Mouse (Mus musculus) heart, adult 2 months (tissue): Measurements from ENCODE around the gene Mcts2. TPM values are rescaled to one million over a fixed set of nuclear protein-coding genes. Genes with fewer than 3 reads are reported as not detected.

Experiments
- DNase-seq, 2 experiments: peaks; one replicate each; pipeline ENCODE4 v3.0.0; 2021
- H3K27ac ChIP-seq: fragments of 200-600 bp; 2 replicates; pipeline ENCODE4 v1.8.1; 2022
- H3K27me3 ChIP-seq: fragments of 200-500 bp; 2 replicates; pipeline ENCODE4 v1.6.1; 2012; ENCODE audit warnings: mild to moderate bottlenecking, low read length, inconsistent platforms, mixed read lengths; ENCODE audit not compliant: control insufficient read depth, insufficient read depth
- H3K36me3 ChIP-seq: fragments of 200-500 bp; 2 replicates; pipeline ENCODE4 v1.6.1; 2012; ENCODE audit warnings: low read length, inconsistent platforms; ENCODE audit not compliant: control insufficient read depth, insufficient read depth
- H3K4me1 ChIP-seq: fragments of 200-500 bp; 2 replicates; pipeline ENCODE4 v1.6.1; 2011; ENCODE audit warnings: low read length; ENCODE audit not compliant: control insufficient read depth, insufficient read depth
- H3K4me3 ChIP-seq: fragments of 200-600 bp; 2 replicates; pipeline ENCODE4 v1.8.1; 2022
- H3K79me2 ChIP-seq: fragments of 200-500 bp; replicated peaks from 2 replicates; pipeline ENCODE4 v1.6.1; 2012; ENCODE audit warnings: mild to moderate bottlenecking, inconsistent platforms, low read length, moderate library complexity, mixed read lengths; ENCODE audit not compliant: control insufficient read depth, insufficient read depth
- H3K9ac ChIP-seq: fragments of 200-500 bp; 2 replicates; pipeline ENCODE4 v1.6.1; 2012; ENCODE audit warnings: low read depth, mild to moderate bottlenecking, control low read depth, inconsistent platforms, low read length, mixed read lengths
- CTCF ChIP-seq: fragments of 200-600 bp; IDR thresholded peaks from 2 replicates; pipeline ENCODE4 v1.8.1; 2022; ENCODE audit warnings: antibody characterized with exemption, mild to moderate bottlenecking, moderate library complexity
- EP300 ChIP-seq: fragments of 200-500 bp; IDR thresholded peaks from 2 replicates; pipeline ENCODE4 v1.6.1; 2011; ENCODE audit warnings: low read depth, low read length, control low read depth; ENCODE audit not compliant: insufficient read depth
- POLR2A ChIP-seq: fragments of 200-500 bp; IDR thresholded peaks from 2 replicates; pipeline ENCODE4 v1.6.1; 2011; ENCODE audit warnings: mild to moderate bottlenecking, low read depth, low read length, control low read depth; ENCODE audit not compliant: insufficient read depth
- WGBS: fragments of 180-500 bp; shearing (Covaris S2); methylation state at CpG from one replicate; pipeline ENCODE4 v1.1.7; 2018; 5-methylcytosine and 5-hydroxymethylcytosine counted together
- intact Hi-C: fragments of 180-260 bp; cut with DNase I; formaldehyde crosslinking; loops from one replicate; pipeline ENCODE4 v1.15.1; 2025
- polyA plus RNA-seq: library from polyadenylated mRNA; depleted of rRNA; stranded (reverse); fragments of >200 nt; gene quantifications from 2 replicates; pipeline ENCODE4 v1.2.3, GENCODE M21; 2012; rRNA removed
- total RNA-seq, 2 experiments: library from RNA; stranded (reverse); gene quantifications; 2 replicates each; pipeline ENCODE4 v1.2.3; 2021

The Mcts2 gene
- total and polyA plus RNA-seq, 3 experiments, result 8.6 to 18.2 (median 14.8) TPM

DNA sequence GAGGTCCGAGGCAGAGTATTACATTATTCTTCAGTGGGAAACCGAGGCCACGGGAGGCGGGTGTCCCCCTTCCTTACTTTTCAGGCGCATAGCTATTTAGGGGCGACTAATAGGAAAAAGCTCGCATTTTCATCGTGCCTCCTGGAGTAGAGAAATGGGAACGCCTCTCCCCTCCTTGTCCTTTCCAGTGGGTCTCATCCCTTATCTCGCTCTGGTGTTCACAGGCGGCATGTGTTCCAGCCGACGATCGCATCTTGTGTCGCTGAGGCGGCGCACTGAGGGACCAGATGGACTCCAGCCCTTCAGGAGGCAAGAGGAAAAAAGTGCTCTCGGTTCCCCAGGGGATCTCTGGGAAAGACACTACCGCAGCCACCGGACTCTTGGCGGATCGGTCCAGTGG, 49.9 kb downstream of the Mcts2 start:
- H3K36me3 ChIP-seq, result no peaks in the 10 kb centered on the region
- peak overlapping the region; percentile 98 for H3K9ac ChIP-seq
- H3K4me1 ChIP-seq, result peaks cover 11% of the 10 kb centered on the region
- TF ChIP-seq EP300 (no peak), POLR2A (0 out of 2 replicates have a peak, but pooled peaks have one; percentile 16), CTCF (no peak)
- H3K79me2 ChIP-seq, result no peaks in the 10 kb centered on the region
- intact Hi-C loops, result loop anchor here (1.0 kb wide), 2 partner anchors 12 to 50 kb away; no protein-coding TSS in a partner anchor
- DNase-seq, result peak; percentile 51 to 65
- H3K27ac ChIP-seq, result peak overlapping the region; percentile 90
- 4% methylated on average over 22 of the region's 22 CpGs for WGBS
- H3K27me3 ChIP-seq, result no peaks in the 10 kb centered on the region
- H3K4me3 ChIP-seq, result peak overlapping the region; percentile 63

Other genes starting within 250 kb of the Mcts2 start
- not detected for gene Defb23, start 222.4 kb upstream of the Mcts2 start, total RNA-seq
- gene Defb23, start 222.4 kb upstream of the Mcts2 start, polyA plus RNA-seq, result not detected in 2 replicates
- not detected for gene Defb20, start 210.0 kb upstream of the Mcts2 start, total RNA-seq
- gene Defb20, start 210.0 kb upstream of the Mcts2 start, polyA plus RNA-seq, result not detected in 2 replicates
- not detected for gene Defb22, start 196.9 kb upstream of the Mcts2 start, total RNA-seq
- gene Defb22, start 196.9 kb upstream of the Mcts2 start, polyA plus RNA-seq, result not detected in 2 replicates
- gene Defb26, start 175.3 kb upstream of the Mcts2 start, total RNA-seq, result not detected
- not detected in 2 replicates for gene Defb26, start 175.3 kb upstream of the Mcts2 start, polyA plus RNA-seq
- gene Defb28, start 168.8 kb upstream of the Mcts2 start, total RNA-seq, result not detected
- gene Defb28, start 168.8 kb upstream of the Mcts2 start, polyA plus RNA-seq, result not detected in 2 replicates
- not detected for gene Defb29, start 146.9 kb upstream of the Mcts2 start, total RNA-seq
- gene Defb29, start 146.9 kb upstream of the Mcts2 start, polyA plus RNA-seq, result not detected in 2 replicates
- gene Gm17416, start 117.7 kb upstream of the Mcts2 start, total RNA-seq, result not detected
- gene Gm17416, start 117.7 kb upstream of the Mcts2 start, polyA plus RNA-seq, result not detected in 2 replicates
- gene Defb21, start 114.3 kb upstream of the Mcts2 start, total RNA-seq, result not detected
- gene Defb21, start 114.3 kb upstream of the Mcts2 start, polyA plus RNA-seq, result not detected in 2 replicates
- gene Defb19, start 106.7 kb upstream of the Mcts2 start, total RNA-seq, result not detected
- 0.43 and 0.97 TPM in 2 replicates for gene Defb19, start 106.7 kb upstream of the Mcts2 start, polyA plus RNA-seq
- not detected for gene Defb45, start 87.6 kb upstream of the Mcts2 start, total RNA-seq
- not detected in 2 replicates for gene Defb45, start 87.6 kb upstream of the Mcts2 start, polyA plus RNA-seq
- not detected for gene Defb36, start 82.7 kb upstream of the Mcts2 start, total RNA-seq
- not detected in 2 replicates for gene Defb36, start 82.7 kb upstream of the Mcts2 start, polyA plus RNA-seq
- not detected for gene Defb25, start 64.0 kb upstream of the Mcts2 start, total RNA-seq
- gene Defb25, start 64.0 kb upstream of the Mcts2 start, polyA plus RNA-seq, result not detected in 2 replicates
- gene Rem1, start 60.1 kb upstream of the Mcts2 start, total RNA-seq, result 1 to 10 TPM; 5.8 to 7.1 TPM
- gene Rem1, start 60.1 kb upstream of the Mcts2 start, polyA plus RNA-seq, result 5.6 and 7.1 TPM in 2 replicates
- gene H13, start 17.6 kb upstream of the Mcts2 start, total RNA-seq, result 10 to 100 TPM; 33.9 to 37.6 TPM
- 42.9 and 43.5 TPM in 2 replicates for gene H13, start 17.6 kb upstream of the Mcts2 start, polyA plus RNA-seq
- 10 to 100 TPM; 56.5 to 59.8 TPM for gene Id1, start 49.2 kb downstream of the Mcts2 start, total RNA-seq
- 74.7 and 113 TPM in 2 replicates for gene Id1, start 49.2 kb downstream of the Mcts2 start, polyA plus RNA-seq
- 10 to 100 TPM; 12.1 to 18.0 TPM for gene Cox4i2, start 67.1 kb downstream of the Mcts2 start, total RNA-seq
- 12.0 and 13.2 TPM in 2 replicates for gene Cox4i2, start 67.1 kb downstream of the Mcts2 start, polyA plus RNA-seq
- 100 to 1,000 TPM in 1 of 2 experiments, 10 to 100 TPM in 1; 51.9 to 102 TPM for gene Bcl2l1, start 144.7 kb downstream of the Mcts2 start, total RNA-seq
- gene Bcl2l1, start 144.7 kb downstream of the Mcts2 start, polyA plus RNA-seq, result 48.1 and 51.2 TPM in 2 replicates
- 1 to 10 TPM in 1 of 2 experiments, under 1 TPM in 1; 0.75 to 1.1 TPM for gene Tpx2, start 160.9 kb downstream of the Mcts2 start, total RNA-seq
- 0.18 and 0.50 TPM in 2 replicates for gene Tpx2, start 160.9 kb downstream of the Mcts2 start, polyA plus RNA-seq
- under 1 TPM; 0.08 to 0.09 TPM for gene Mylk2, start 224.3 kb downstream of the Mcts2 start, total RNA-seq
- gene Mylk2, start 224.3 kb downstream of the Mcts2 start, polyA plus RNA-seq, result 0.18 and 0.29 TPM in 2 replicates
- gene Foxs1, start 246.2 kb downstream of the Mcts2 start, total RNA-seq, result 1 to 10 TPM; 1.7 to 3.5 TPM
- 9.0 and 10.5 TPM in 2 replicates for gene Foxs1, start 246.2 kb downstream of the Mcts2 start, polyA plus RNA-seq